ENCODE assay signal across 18 mouse cellular contexts in genomic region chr3:136264969-136265595, GRCm38 (mm10).
"Had no signal": no experiment of that assay in that cellular context is flagged by ENCODE, and none has a peak within 500 bp of the region (broad histone marks: within the 10 kb centered on the region; RNA-seq: fewer than 3 reads in every experiment).

No protein-coding gene starts in this region.

- H3K27ac ChIP-seq: macrophage; midbrain, embryonic 13.5 days; midbrain, embryonic 15.5 days; neural tube, embryonic 13.5 days; neural tube, embryonic 15.5 days had no signal

- H3K4me3 ChIP-seq: megakaryocyte, embryonic 14.5 days; midbrain, embryonic 13.5 days; midbrain, embryonic 15.5 days; neural tube, embryonic 13.5 days; neural tube, embryonic 15.5 days had no signal

- ATAC-seq: midbrain, embryonic 13.5 days; midbrain, embryonic 15.5 days had no signal

- H3K4me2 ChIP-seq: midbrain, embryonic 11.5 days; midbrain, embryonic 13.5 days; midbrain, embryonic 15.5 days; neural tube, embryonic 13.5 days; neural tube, embryonic 15.5 days had no signal

- H3K4me1 ChIP-seq: megakaryocyte, embryonic 14.5 days; midbrain, embryonic 13.5 days; midbrain, embryonic 15.5 days; neural tube, embryonic 13.5 days; neural tube, embryonic 15.5 days had no signal

- H3K27me3 ChIP-seq: megakaryocyte, embryonic 14.5 days; midbrain, embryonic 13.5 days; midbrain, embryonic 15.5 days; neural tube, embryonic 13.5 days; neural tube, embryonic 15.5 days had no signal

- H3K9ac ChIP-seq: midbrain, embryonic 13.5 days; midbrain, embryonic 15.5 days; neural tube, embryonic 13.5 days; neural tube, embryonic 15.5 days had no signal

- H3K36me3 ChIP-seq: midbrain, embryonic 13.5 days; midbrain, embryonic 15.5 days; neural tube, embryonic 13.5 days; neural tube, embryonic 15.5 days had no signal

- DNase-seq: lung, adult 2 months; lung, postnatal 14 days; lung, postnatal 36 days; retina, postnatal 1 day; right cerebral cortex, adult 18-20 months; right cerebral cortex, postnatal 25 days; right cerebral cortex, postnatal 4 days; spleen, adult 18-20 months; thymus, adult 18-20 months; thymus, postnatal 14 days; thymus, postnatal 36 days had no signal

- H3K9me3 ChIP-seq: megakaryocyte, embryonic 14.5 days; midbrain, embryonic 13.5 days; midbrain, embryonic 15.5 days; neural tube, embryonic 13.5 days; neural tube, embryonic 15.5 days had no signal
